Mouse (Mus musculus): ENCODE results near the gene 1110032A03Rik. TPM values are rescaled to one million over a fixed set of nuclear protein-coding genes. Genes with fewer than 3 reads are reported as not detected.

The 1110032A03Rik gene
- polyA plus RNA-seq (2014; fragmentation: Nextera tagmentation; extraction: Ambion mirVana), result 55.1 and 65.0 TPM in 2 replicates

GRCm38 (mm10) chr9:50774991-50775612 lies at the start of gene 1110032A03Rik, which contains the start of gene Alg9:
1110032A03Rik (minus strand) TSS chr9:50775520.
Alg9 (plus strand) TSS chr9:50775019.
- Histone ChIP-seq H3K9me3 (replicated peaks; ENCODE audit: control insufficient read depth, low read length) (no peaks in the 10 kb centered on the region), H3K36me3 (ENCODE audit: control insufficient read depth, insufficient read depth, low read length) (peaks cover 23% of the 10 kb centered on the region), H3K4me2 (ENCODE audit: low read length) (peak within 1 kb of the TSS; percentile 81), H3K9ac (ENCODE audit: low read length) (peak within 1 kb of the TSS; percentile 93), H3K27ac (ENCODE audit: low read depth, low read length) (peak within 1 kb of the TSS; percentile 85), H3K4me3 (ENCODE audit: low read depth, low read length) (peak within 1 kb of the TSS; percentile 83), H3K27me3 (replicated peaks; ENCODE audit: control insufficient read depth, insufficient read depth, low read length) (no peaks in the 10 kb centered on the region), H3K4me1 (ENCODE audit: control insufficient read depth, insufficient read depth, low read length) (peaks cover 12% of the 10 kb centered on the region; the same call in 1 of the 2 replicates)
- DNase-seq (ENCODE audit: low spot score), result peak; percentile 91
- peak; percentile 89 for ATAC-seq
- under 1% methylated on average over 51 of the region's 51 CpGs for WGBS

GRCm38 (mm10) chr9:50823779-50824453 lies 48.6 kb upstream of the 1110032A03Rik start:
- no peak for ATAC-seq
- WGBS, result 92% methylated on average over 11 of the region's 11 CpGs
- Histone ChIP-seq H3K9ac (ENCODE audit: low read length) (no peak overlapping the region), H3K27ac (ENCODE audit: low read depth, low read length) (no peak overlapping the region), H3K4me2 (ENCODE audit: low read length) (no peak overlapping the region), H3K36me3 (ENCODE audit: control insufficient read depth, insufficient read depth, low read length) (peaks cover 37% of the 10 kb centered on the region), H3K4me3 (ENCODE audit: low read depth, low read length) (no peak overlapping the region), H3K27me3 (replicated peaks; ENCODE audit: control insufficient read depth, insufficient read depth, low read length) (no peaks in the 10 kb centered on the region), H3K4me1 (ENCODE audit: control insufficient read depth, insufficient read depth, low read length) (no peaks in the 10 kb centered on the region), H3K9me3 (replicated peaks; ENCODE audit: control insufficient read depth, low read length) (no peaks in the 10 kb centered on the region)
- no peak for DNase-seq (ENCODE audit: low spot score)

- H3K4me1 ChIP-seq (ENCODE audit: control insufficient read depth, insufficient read depth, low read length), result no peaks in the 10 kb centered on the region
- no peak for ATAC-seq
These were observed 46.9 kb upstream of the 1110032A03Rik start for GRCm38 (mm10) chr9:50822216-50822615.

GRCm38 (mm10) chr9:50821651-50822050 lies 46.3 kb upstream of the 1110032A03Rik start:
- no peak overlapping the region for H3K4me3 ChIP-seq (ENCODE audit: low read depth, low read length)
- H3K4me2 ChIP-seq (ENCODE audit: low read length), result no peak overlapping the region
- H3K36me3 ChIP-seq (ENCODE audit: control insufficient read depth, insufficient read depth, low read length), result peaks cover 50% of the 10 kb centered on the region
- no peaks in the 10 kb centered on the region for H3K27me3 ChIP-seq (replicated peaks; ENCODE audit: control insufficient read depth, insufficient read depth, low read length)
- no peaks in the 10 kb centered on the region for H3K9me3 ChIP-seq (replicated peaks; ENCODE audit: control insufficient read depth, low read length)
- no peak overlapping the region for H3K9ac ChIP-seq (ENCODE audit: low read length)
- H3K27ac ChIP-seq (ENCODE audit: low read depth, low read length), result no peak overlapping the region
- H3K4me1 ChIP-seq (ENCODE audit: control insufficient read depth, insufficient read depth, low read length), result no peaks in the 10 kb centered on the region
- 86% methylated on average over 6 of the region's 6 CpGs for whole genome bisulfite sequencing
- no peak for DNase-seq (ENCODE audit: low spot score)
- no peak for ATAC-seq

More at GRCm38 (mm10) chr9:50822216-50822615, 46.9 kb upstream of the 1110032A03Rik start:
- 92% methylated on average over 5 of the region's 5 CpGs for WGBS
- no peak for DNase-seq (ENCODE audit: low spot score)
- no peaks in the 10 kb centered on the region for H3K27me3 ChIP-seq (replicated peaks; ENCODE audit: control insufficient read depth, insufficient read depth, low read length)
- no peak overlapping the region for H3K9ac ChIP-seq (ENCODE audit: low read length)
- no peak overlapping the region for H3K27ac ChIP-seq (ENCODE audit: low read depth, low read length)
- no peak overlapping the region for H3K4me2 ChIP-seq (ENCODE audit: low read length)
- no peak overlapping the region for H3K4me3 ChIP-seq (ENCODE audit: low read depth, low read length)
- no peaks in the 10 kb centered on the region for H3K9me3 ChIP-seq (replicated peaks; ENCODE audit: control insufficient read depth, low read length)
- H3K36me3 ChIP-seq (ENCODE audit: control insufficient read depth, insufficient read depth, low read length), result peaks cover 44% of the 10 kb centered on the region

GRCm38 (mm10) chr9:50819716-50820115 lies 44.4 kb upstream of the 1110032A03Rik start:
- Histone ChIP-seq H3K4me1 (ENCODE audit: control insufficient read depth, insufficient read depth, low read length) (no peaks in the 10 kb centered on the region), H3K4me2 (ENCODE audit: low read length) (no peak overlapping the region), H3K9ac (ENCODE audit: low read length) (no peak overlapping the region), H3K27ac (ENCODE audit: low read depth, low read length) (no peak overlapping the region), H3K27me3 (replicated peaks; ENCODE audit: control insufficient read depth, insufficient read depth, low read length) (no peaks in the 10 kb centered on the region), H3K4me3 (ENCODE audit: low read depth, low read length) (no peak overlapping the region), H3K9me3 (replicated peaks; ENCODE audit: control insufficient read depth, low read length) (no peaks in the 10 kb centered on the region), H3K36me3 (ENCODE audit: control insufficient read depth, insufficient read depth, low read length) (peaks cover 49% of the 10 kb centered on the region)
- WGBS, result 89% methylated on average over 6 of the region's 6 CpGs
- no peak for ATAC-seq
- DNase-seq (ENCODE audit: low spot score), result no peak

GRCm38 (mm10) chr9:50818050-50818449 lies 42.7 kb upstream of the 1110032A03Rik start:
- Histone ChIP-seq H3K27ac (ENCODE audit: low read depth, low read length) (no peak overlapping the region), H3K4me1 (ENCODE audit: control insufficient read depth, insufficient read depth, low read length) (no peaks in the 10 kb centered on the region), H3K9me3 (replicated peaks; ENCODE audit: control insufficient read depth, low read length) (no peaks in the 10 kb centered on the region), H3K4me3 (ENCODE audit: low read depth, low read length) (no peak overlapping the region), H3K27me3 (replicated peaks; ENCODE audit: control insufficient read depth, insufficient read depth, low read length) (no peaks in the 10 kb centered on the region), H3K9ac (ENCODE audit: low read length) (no peak overlapping the region), H3K4me2 (ENCODE audit: low read length) (no peak overlapping the region), H3K36me3 (ENCODE audit: control insufficient read depth, insufficient read depth, low read length) (peaks cover 46% of the 10 kb centered on the region)
- DNase-seq (ENCODE audit: low spot score) (no peak), ATAC-seq (no peak)
- 92% methylated on average over 6 of the region's 6 CpGs for WGBS

- H3K27ac ChIP-seq (ENCODE audit: low read depth, low read length), result no peak overlapping the region
- peaks cover 37% of the 10 kb centered on the region; the same call in 1 of the 2 replicates for H3K36me3 ChIP-seq (ENCODE audit: control insufficient read depth, insufficient read depth, low read length)
- H3K4me1 ChIP-seq (ENCODE audit: control insufficient read depth, insufficient read depth, low read length), result no peaks in the 10 kb centered on the region
- H3K4me2 ChIP-seq (ENCODE audit: low read length), result no peak overlapping the region
- ATAC-seq (no peak), DNase-seq (ENCODE audit: low spot score) (no peak)
- no peaks in the 10 kb centered on the region for H3K27me3 ChIP-seq (replicated peaks; ENCODE audit: control insufficient read depth, insufficient read depth, low read length)
- H3K4me3 ChIP-seq (ENCODE audit: low read depth, low read length), result no peak overlapping the region
- no peaks in the 10 kb centered on the region for H3K9me3 ChIP-seq (replicated peaks; ENCODE audit: control insufficient read depth, low read length)
- H3K9ac ChIP-seq (ENCODE audit: low read length), result no peak overlapping the region
- 98% methylated on average over 1 of the region's 1 CpGs for WGBS
These were observed 41.2 kb upstream of the 1110032A03Rik start for GRCm38 (mm10) chr9:50816512-50816911.

GRCm38 (mm10) chr9:50815666-50816065 lies 40.3 kb upstream of the 1110032A03Rik start:
- Histone ChIP-seq H3K4me2 (ENCODE audit: low read length) (no peak overlapping the region), H3K27me3 (replicated peaks; ENCODE audit: control insufficient read depth, insufficient read depth, low read length) (no peaks in the 10 kb centered on the region), H3K27ac (ENCODE audit: low read depth, low read length) (no peak overlapping the region), H3K9me3 (replicated peaks; ENCODE audit: control insufficient read depth, low read length) (no peaks in the 10 kb centered on the region), H3K4me1 (ENCODE audit: control insufficient read depth, insufficient read depth, low read length) (no peaks in the 10 kb centered on the region), H3K9ac (ENCODE audit: low read length) (no peak overlapping the region), H3K4me3 (ENCODE audit: low read depth, low read length) (no peak overlapping the region), H3K36me3 (ENCODE audit: control insufficient read depth, insufficient read depth, low read length) (peaks cover 40% of the 10 kb centered on the region; the same call in 1 of the 2 replicates)
- DNase-seq (ENCODE audit: low spot score) (no peak), ATAC-seq (no peak)
- WGBS, result 97% methylated on average over 4 of the region's 4 CpGs

- 95% methylated on average over 5 of the region's 5 CpGs for WGBS
These were observed 38.5 kb upstream of the 1110032A03Rik start for GRCm38 (mm10) chr9:50813796-50814195.

More at GRCm38 (mm10) chr9:50813796-50814195, 38.5 kb upstream of the 1110032A03Rik start:
- DNase-seq (ENCODE audit: low spot score) (no peak), ATAC-seq (no peak)
- Histone ChIP-seq H3K4me3 (ENCODE audit: low read depth, low read length) (no peak overlapping the region), H3K9ac (ENCODE audit: low read length) (no peak overlapping the region), H3K4me2 (ENCODE audit: low read length) (no peak overlapping the region), H3K36me3 (ENCODE audit: control insufficient read depth, insufficient read depth, low read length) (peaks cover 50% of the 10 kb centered on the region), H3K9me3 (replicated peaks; ENCODE audit: control insufficient read depth, low read length) (no peaks in the 10 kb centered on the region), H3K4me1 (ENCODE audit: control insufficient read depth, insufficient read depth, low read length) (no peaks in the 10 kb centered on the region), H3K27ac (ENCODE audit: low read depth, low read length) (no peak overlapping the region), H3K27me3 (replicated peaks; ENCODE audit: control insufficient read depth, insufficient read depth, low read length) (no peaks in the 10 kb centered on the region)
